Mouse (Mus musculus): ENCODE results near the gene Rph3al. TPM values are rescaled to one million over a fixed set of nuclear protein-coding genes. Genes with fewer than 3 reads are reported as not detected.
A peak's percentile ranks its signal among the peaks of the same experiment; 100 is the strongest.

Gene Rph3al
- polyA plus RNA-seq, 1 experiment from 2014 or later, result 4.9 TPM

DNA sequence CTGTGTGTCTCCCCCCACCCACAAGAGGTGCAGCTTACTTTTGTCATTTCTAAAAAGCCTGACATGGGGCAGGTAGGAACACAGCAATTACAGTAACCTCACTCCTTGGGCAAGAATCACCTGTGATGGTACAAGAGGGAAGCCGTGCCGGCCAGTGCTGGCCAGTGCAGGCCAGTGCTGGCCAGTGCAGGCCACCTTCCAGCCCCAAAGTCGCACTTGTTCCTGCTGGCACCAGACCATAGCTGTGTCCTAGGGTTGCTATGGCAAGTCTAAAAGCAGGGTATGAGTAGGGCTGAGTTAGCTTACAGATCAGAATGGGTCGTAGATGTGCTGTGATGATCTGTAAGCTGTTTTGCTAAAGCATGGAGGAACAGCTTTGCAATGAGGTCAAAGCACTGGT, 15.5 kb downstream of the Rph3al start:
- 81% methylated on average over 4 of the region's 4 CpGs for WGBS
- H3K9me3 ChIP-seq (replicated peaks; ENCODE audit: control insufficient read depth, low read length, poor library complexity, severe bottlenecking), result no peaks in the 10 kb centered on the region

DNA sequence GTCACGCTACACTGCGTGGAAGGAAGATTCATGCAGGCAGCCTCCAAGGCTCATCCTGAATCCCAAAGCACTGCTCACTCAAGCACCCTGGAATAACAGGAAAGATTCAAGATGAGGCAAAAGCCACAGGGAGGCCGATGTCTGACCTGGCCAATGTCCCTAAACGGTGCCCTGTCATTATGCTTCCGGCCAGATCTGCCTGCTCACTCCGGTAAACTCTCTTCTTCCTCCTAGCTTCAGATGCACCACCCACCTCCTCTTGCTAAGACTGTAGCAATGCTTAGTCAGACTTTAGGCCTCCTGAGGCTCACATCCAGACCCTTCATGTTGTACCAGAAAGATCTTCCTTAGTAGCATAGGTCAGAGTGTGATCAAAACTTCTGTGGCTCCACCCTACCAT, 19.1 kb downstream of the Rph3al start:
- no peak overlapping the region for H3K9ac ChIP-seq (ENCODE audit: low read depth, low read length)
- no peak overlapping the region for H3K4me3 ChIP-seq (ENCODE audit: low read depth, low read length)
- H3K27me3 ChIP-seq (ENCODE audit: control insufficient read depth, insufficient read depth, low read depth, low read length), result no peaks in the 10 kb centered on the region
- H3K27ac ChIP-seq (ENCODE audit: low read length), result no peak overlapping the region
- no peaks in the 10 kb centered on the region for H3K9me3 ChIP-seq (replicated peaks; ENCODE audit: control insufficient read depth, low read length, poor library complexity, severe bottlenecking)
- H3K36me3 ChIP-seq (ENCODE audit: control insufficient read depth, insufficient read depth, low read length), result no peaks in the 10 kb centered on the region
- H3K4me2 ChIP-seq (ENCODE audit: low read length), result no peak overlapping the region
- no peaks in the 10 kb centered on the region for H3K4me1 ChIP-seq (ENCODE audit: control insufficient read depth, insufficient read depth, low read length)
- 95% methylated on average over 6 of the region's 6 CpGs for WGBS
- no peak for ATAC-seq

More for the DNA sequence above, 15.5 kb downstream of the Rph3al start:
- Histone ChIP-seq H3K4me3 (ENCODE audit: low read depth, low read length) (no peak overlapping the region), H3K36me3 (ENCODE audit: control insufficient read depth, insufficient read depth, low read length) (no peaks in the 10 kb centered on the region), H3K4me2 (ENCODE audit: low read length) (no peak overlapping the region), H3K27me3 (ENCODE audit: control insufficient read depth, insufficient read depth, low read depth, low read length) (no peaks in the 10 kb centered on the region), H3K9ac (ENCODE audit: low read depth, low read length) (no peak overlapping the region), H3K27ac (ENCODE audit: low read length) (no peak overlapping the region), H3K4me1 (ENCODE audit: control insufficient read depth, insufficient read depth, low read length) (peaks cover 5% of the 10 kb centered on the region)
- ATAC-seq, result no peak

DNA sequence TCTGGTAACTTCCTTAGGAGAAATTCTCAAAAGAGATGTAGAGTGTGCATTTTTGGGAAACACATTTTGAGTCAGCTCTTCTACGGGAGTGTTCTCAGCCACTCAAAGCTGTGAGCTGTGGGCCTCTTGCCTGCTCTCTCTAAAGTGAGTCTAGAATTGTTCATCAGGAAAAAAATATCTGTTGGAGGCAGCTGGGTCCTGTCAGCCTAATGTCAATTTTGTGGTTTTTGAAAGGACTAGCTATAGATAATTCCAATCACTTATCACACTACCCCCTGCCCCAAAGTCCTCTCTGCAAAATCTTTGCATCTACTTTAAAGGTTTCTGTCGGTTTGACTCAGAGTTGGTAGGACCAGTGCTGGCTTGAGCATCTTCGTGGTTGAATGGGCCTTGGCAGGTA, 20.9 kb downstream of the Rph3al start:
- Histone ChIP-seq H3K9ac (ENCODE audit: low read depth, low read length) (no peak overlapping the region), H3K27ac (ENCODE audit: low read length) (no peak overlapping the region), H3K9me3 (replicated peaks; ENCODE audit: control insufficient read depth, low read length, poor library complexity, severe bottlenecking) (no peaks in the 10 kb centered on the region), H3K27me3 (ENCODE audit: control insufficient read depth, insufficient read depth, low read depth, low read length) (no peaks in the 10 kb centered on the region), H3K36me3 (ENCODE audit: control insufficient read depth, insufficient read depth, low read length) (no peaks in the 10 kb centered on the region), H3K4me3 (ENCODE audit: low read depth, low read length) (no peak overlapping the region), H3K4me1 (ENCODE audit: control insufficient read depth, insufficient read depth, low read length) (no peaks in the 10 kb centered on the region), H3K4me2 (ENCODE audit: low read length) (no peak overlapping the region)
- no peak for ATAC-seq
- 85% methylated on average over 3 of the region's 3 CpGs for WGBS

DNA sequence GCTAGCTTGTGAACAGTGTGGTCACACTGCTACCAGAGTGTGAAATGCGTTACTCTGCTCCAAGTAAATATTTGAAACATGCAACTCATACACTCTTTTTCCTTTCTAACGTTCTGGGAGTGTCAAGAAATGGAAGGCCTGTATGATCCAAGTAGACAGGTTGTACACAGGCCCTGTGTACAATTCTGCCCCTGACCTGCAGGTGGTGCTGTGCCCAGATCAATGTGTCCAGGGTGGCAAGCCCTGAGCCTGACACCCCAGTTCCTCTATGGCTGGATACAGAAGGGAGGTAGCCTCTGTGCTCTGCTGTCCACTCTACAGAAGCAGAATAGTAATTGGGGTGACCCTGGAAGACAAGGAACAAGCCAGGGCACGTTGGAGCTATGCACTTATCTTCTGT, 24.3 kb downstream of the Rph3al start:
- H3K9me3 ChIP-seq (replicated peaks; ENCODE audit: control insufficient read depth, low read length, poor library complexity, severe bottlenecking), result no peaks in the 10 kb centered on the region
- no peak overlapping the region for H3K27ac ChIP-seq (ENCODE audit: low read length)
- 68% methylated on average over 3 of the region's 3 CpGs for WGBS
- no peaks in the 10 kb centered on the region for H3K4me1 ChIP-seq (ENCODE audit: control insufficient read depth, insufficient read depth, low read length)
- no peaks in the 10 kb centered on the region for H3K36me3 ChIP-seq (ENCODE audit: control insufficient read depth, insufficient read depth, low read length)
- H3K4me3 ChIP-seq (ENCODE audit: low read depth, low read length), result no peak overlapping the region
- H3K4me2 ChIP-seq (ENCODE audit: low read length), result no peak overlapping the region
- H3K9ac ChIP-seq (ENCODE audit: low read depth, low read length), result no peak overlapping the region
- no peak for ATAC-seq
- H3K27me3 ChIP-seq (ENCODE audit: control insufficient read depth, insufficient read depth, low read depth, low read length), result no peaks in the 10 kb centered on the region

DNA sequence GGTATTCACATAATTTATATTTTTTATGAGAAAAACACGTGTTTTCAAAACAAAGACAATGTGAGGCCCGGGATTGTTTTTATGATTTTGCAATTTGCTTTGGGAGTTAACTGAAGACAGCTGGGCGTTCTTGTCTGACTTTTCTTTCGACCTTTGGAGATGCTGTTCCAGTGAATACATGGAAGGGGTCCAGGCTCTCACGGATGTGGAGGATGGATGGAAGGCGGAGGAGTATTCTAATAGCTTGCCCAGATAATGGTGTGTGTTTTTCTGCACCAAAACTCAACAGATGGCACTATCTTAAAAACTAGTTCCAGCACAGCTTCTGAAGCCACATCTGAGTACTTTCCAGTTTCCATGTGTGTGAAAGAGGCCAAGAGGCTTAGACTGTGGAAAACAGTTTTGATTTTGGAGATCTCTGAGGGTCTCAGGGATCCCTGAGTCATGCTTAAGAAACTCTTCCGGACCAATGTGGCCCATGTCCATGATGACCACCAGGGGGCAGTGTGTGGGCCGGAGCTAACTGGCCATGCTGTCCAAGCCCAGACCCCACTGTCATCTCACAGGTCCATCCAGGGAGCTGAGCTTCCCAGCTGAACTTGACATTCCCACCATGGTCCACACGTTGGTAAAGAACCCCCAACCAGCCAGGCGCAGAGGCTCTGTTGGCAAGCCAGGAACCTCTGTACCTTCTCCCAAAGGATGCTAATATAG, 25.1 kb downstream of the Rph3al start:
- Histone ChIP-seq H3K4me1 (ENCODE audit: control insufficient read depth, insufficient read depth, low read length) (no peaks in the 10 kb centered on the region), H3K27ac (ENCODE audit: low read length) (no peak overlapping the region), H3K27me3 (ENCODE audit: control insufficient read depth, insufficient read depth, low read depth, low read length) (no peaks in the 10 kb centered on the region), H3K9me3 (replicated peaks; ENCODE audit: control insufficient read depth, low read length, poor library complexity, severe bottlenecking) (no peaks in the 10 kb centered on the region), H3K4me3 (ENCODE audit: low read depth, low read length) (no peak overlapping the region), H3K4me2 (ENCODE audit: low read length) (no peak overlapping the region), H3K9ac (ENCODE audit: low read depth, low read length) (no peak overlapping the region), H3K36me3 (ENCODE audit: control insufficient read depth, insufficient read depth, low read length) (no peaks in the 10 kb centered on the region)
- no peak for ATAC-seq
- 54% methylated on average over 10 of the region's 10 CpGs for WGBS

DNA sequence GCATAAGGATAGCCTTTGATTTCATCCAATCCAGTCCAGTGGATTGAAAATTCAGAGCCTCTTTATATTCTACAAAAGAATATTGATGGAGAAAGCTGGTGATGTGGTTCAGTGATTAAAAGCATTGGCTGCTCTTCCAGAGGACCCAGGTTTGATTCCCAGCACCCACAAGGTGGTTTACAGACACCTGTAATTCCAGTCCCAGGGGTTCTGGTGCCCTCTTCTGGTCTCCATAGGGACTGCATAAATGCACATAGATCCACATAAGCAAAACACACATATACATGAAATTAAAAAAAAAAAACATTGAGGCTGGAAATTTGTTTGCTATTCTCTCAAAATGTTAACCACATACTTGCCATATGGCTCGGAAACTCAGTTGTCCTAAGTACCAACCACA, 26.3 kb downstream of the Rph3al start:
- ATAC-seq, result no peak
- no peak overlapping the region for H3K27ac ChIP-seq (ENCODE audit: low read length)
- H3K36me3 ChIP-seq (ENCODE audit: control insufficient read depth, insufficient read depth, low read length), result no peaks in the 10 kb centered on the region
- peaks cover 4% of the 10 kb centered on the region; the same call in 1 of the 2 replicates for H3K4me1 ChIP-seq (ENCODE audit: control insufficient read depth, insufficient read depth, low read length)
- WGBS, result 94% methylated on average over 1 of the region's 1 CpGs
- H3K4me2 ChIP-seq (ENCODE audit: low read length), result no peak overlapping the region
- no peak overlapping the region for H3K9ac ChIP-seq (ENCODE audit: low read depth, low read length)
- H3K4me3 ChIP-seq (ENCODE audit: low read depth, low read length), result no peak overlapping the region
- no peaks in the 10 kb centered on the region for H3K27me3 ChIP-seq (ENCODE audit: control insufficient read depth, insufficient read depth, low read depth, low read length)
- H3K9me3 ChIP-seq (replicated peaks; ENCODE audit: control insufficient read depth, low read length, poor library complexity, severe bottlenecking), result no peaks in the 10 kb centered on the region

DNA sequence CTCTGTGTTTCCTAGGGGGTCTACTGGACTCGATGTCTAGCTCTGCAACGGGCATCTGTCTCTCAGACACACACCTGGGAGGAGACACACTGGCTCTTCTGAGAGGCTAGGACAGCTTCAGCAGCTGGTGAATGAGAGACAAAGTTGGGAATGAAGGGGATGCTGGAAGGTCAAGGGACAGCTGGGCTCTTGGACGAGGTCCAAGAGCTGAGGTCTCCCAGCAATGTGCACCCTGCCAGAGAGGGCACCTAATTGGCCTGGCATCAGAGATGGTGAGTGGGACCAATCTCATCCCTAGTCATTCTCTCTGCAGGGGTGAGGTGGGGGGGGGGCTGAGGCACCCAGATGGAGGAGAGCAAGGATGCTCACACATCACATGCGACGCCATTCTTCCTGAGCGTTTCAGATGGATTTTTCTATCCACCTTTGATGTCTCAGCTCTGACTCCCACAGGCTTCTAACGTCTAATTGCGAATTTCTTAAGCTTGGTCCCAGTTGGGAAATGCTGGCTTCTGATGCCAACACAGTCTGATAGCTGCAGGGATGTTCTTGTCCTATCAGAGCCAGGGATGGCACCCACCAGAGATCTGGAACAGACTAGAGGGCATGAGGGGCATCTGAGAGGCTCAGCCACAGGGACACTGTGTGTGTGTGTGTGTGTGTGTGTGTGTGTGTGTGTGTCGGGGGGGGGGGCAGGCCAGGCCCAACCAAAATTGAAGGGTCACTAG, 28.4 kb downstream of the Rph3al start:
- no peaks in the 10 kb centered on the region for H3K9me3 ChIP-seq (replicated peaks; ENCODE audit: control insufficient read depth, low read length, poor library complexity, severe bottlenecking)
- peaks cover 4% of the 10 kb centered on the region for H3K4me1 ChIP-seq (ENCODE audit: control insufficient read depth, insufficient read depth, low read length)
- H3K4me2 ChIP-seq (ENCODE audit: low read length), result no peak overlapping the region
- no peak overlapping the region for H3K27ac ChIP-seq (ENCODE audit: low read length)
- no peaks in the 10 kb centered on the region for H3K27me3 ChIP-seq (ENCODE audit: control insufficient read depth, insufficient read depth, low read depth, low read length)
- no peaks in the 10 kb centered on the region for H3K36me3 ChIP-seq (ENCODE audit: control insufficient read depth, insufficient read depth, low read length)
- ATAC-seq, result 0 out of 2 replicates have a peak, but pooled peaks have one; percentile 32
- H3K4me3 ChIP-seq (ENCODE audit: low read depth, low read length), result no peak overlapping the region
- 59% methylated on average over 9 of the region's 9 CpGs for WGBS
- H3K9ac ChIP-seq (ENCODE audit: low read depth, low read length), result no peak overlapping the region

DNA sequence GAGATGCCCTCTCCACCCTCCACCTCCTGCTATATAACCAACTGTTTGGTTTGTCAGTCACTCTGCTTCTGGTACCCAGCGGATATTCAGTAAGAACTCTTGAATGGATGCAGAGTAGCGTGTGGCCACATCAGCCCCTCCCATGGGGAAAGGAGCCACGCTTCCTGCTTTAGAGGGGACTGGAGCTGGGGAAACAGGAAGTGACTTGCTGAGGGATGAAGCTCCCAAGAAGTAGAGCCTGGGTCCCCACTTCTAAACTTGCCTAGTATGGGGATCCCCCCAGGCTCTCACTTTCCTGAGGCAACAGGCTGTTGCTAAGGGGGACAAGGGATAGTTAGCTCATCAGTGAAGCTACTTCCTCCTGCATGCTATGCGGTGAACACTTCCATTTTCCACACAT, 30.8 kb downstream of the Rph3al start:
- Histone ChIP-seq H3K27me3 (ENCODE audit: control insufficient read depth, insufficient read depth, low read depth, low read length) (no peaks in the 10 kb centered on the region), H3K4me3 (ENCODE audit: low read depth, low read length) (no peak overlapping the region), H3K36me3 (ENCODE audit: control insufficient read depth, insufficient read depth, low read length) (no peaks in the 10 kb centered on the region), H3K4me1 (ENCODE audit: control insufficient read depth, insufficient read depth, low read length) (peaks cover 8% of the 10 kb centered on the region), H3K9me3 (replicated peaks; ENCODE audit: control insufficient read depth, low read length, poor library complexity, severe bottlenecking) (no peaks in the 10 kb centered on the region), H3K9ac (ENCODE audit: low read depth, low read length) (no peak overlapping the region), H3K27ac (ENCODE audit: low read length) (no peak overlapping the region), H3K4me2 (ENCODE audit: low read length) (no peak overlapping the region)
- 69% methylated on average over 4 of the region's 4 CpGs for WGBS
- no peak for ATAC-seq

DNA sequence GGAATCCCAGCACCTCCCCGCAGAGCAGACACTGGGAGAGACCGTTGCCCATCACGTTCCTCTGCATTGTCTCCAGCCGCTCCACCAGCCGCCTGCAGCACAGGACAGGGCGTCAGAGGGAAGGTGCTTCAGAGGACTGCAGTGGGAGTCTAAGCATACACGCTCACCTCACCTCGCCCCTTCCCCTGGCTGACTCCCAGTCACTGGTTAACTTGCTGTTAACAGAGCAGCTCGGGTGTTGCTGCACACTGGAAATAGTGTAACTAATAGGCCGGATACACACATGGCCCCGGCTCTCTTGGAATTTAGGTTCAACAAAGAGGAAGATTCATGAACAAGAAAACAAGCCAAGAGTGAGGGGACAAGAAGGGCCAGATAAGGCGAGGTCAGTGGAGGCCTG, 31.7 kb downstream of the Rph3al start:
- H3K4me2 ChIP-seq (ENCODE audit: low read length), result no peak overlapping the region
- H3K27me3 ChIP-seq (ENCODE audit: control insufficient read depth, insufficient read depth, low read depth, low read length), result no peaks in the 10 kb centered on the region
- peaks cover 8% of the 10 kb centered on the region for H3K4me1 ChIP-seq (ENCODE audit: control insufficient read depth, insufficient read depth, low read length)
- H3K36me3 ChIP-seq (ENCODE audit: control insufficient read depth, insufficient read depth, low read length), result no peaks in the 10 kb centered on the region
- H3K9ac ChIP-seq (ENCODE audit: low read depth, low read length), result no peak overlapping the region
- no peak overlapping the region for H3K4me3 ChIP-seq (ENCODE audit: low read depth, low read length)
- H3K27ac ChIP-seq (ENCODE audit: low read length), result no peak overlapping the region
- WGBS, result 57% methylated on average over 12 of the region's 12 CpGs
- no peaks in the 10 kb centered on the region for H3K9me3 ChIP-seq (replicated peaks; ENCODE audit: control insufficient read depth, low read length, poor library complexity, severe bottlenecking)
- no peak for ATAC-seq

All from midbrain, embryonic 16.5 days (tissue).